Mouse (Mus musculus) Patski (cell line): Measurements from ENCODE around the gene Ascl3. TPM values are rescaled to one million over a fixed set of nuclear protein-coding genes. Genes with fewer than 3 reads are reported as not detected.
A peak's percentile ranks its signal among the peaks of the same experiment; 100 is the strongest.

Experiments used
- ATAC-seq: fragments of 100-300 bp; one replicate; pipeline ENCODE4 v1.8.0; 2021
- CTCF ChIA-PET: fragments of 350-600 bp; sonication (Branson Sonifier 250); formaldehyde crosslinking; loops from one replicate; lab custom pipeline; 2022; ENCODE audit warnings: inconsistent platforms; lab: Charles Lee
- POLR2A ChIA-PET: fragments of 350-600 bp; sonication (Branson Sonifier 250); formaldehyde crosslinking; loops from one replicate; lab custom pipeline; 2022; ENCODE audit warnings: antibody characterized with exemption, inconsistent platforms; lab: Charles Lee
- DNase-seq: peaks from one replicate; pipeline ENCODE4 v3.0.0-alpha.2; 2011; ENCODE audit warnings: low read depth, low spot score
- H3K27me3 ChIP-seq: fragments of 371-371 bp; one replicate; pipeline ENCODE4 v1.5.1; 2021
- CTCF ChIP-seq: fragments of 100-300 bp; IDR thresholded peaks from one replicate; pipeline ENCODE4 v1.5.1; 2021
- in situ Hi-C: fragments of 300-500 bp; cut with MboI; formaldehyde crosslinking; loops from 3 replicates; pipeline ENCODE4 v1.11.1; 2018; ENCODE audit warnings: low pct_unique_long_range_greater_than_20kb, mixed read lengths
- polyA plus RNA-seq: library from polyadenylated mRNA; unstranded; gene quantifications from one replicate; pipeline ENCODE4 v1.2.3, GENCODE M21; 2021

The Ascl3 gene
- polyA plus RNA-seq, 1 experiment from 2014 or later: 0.19 TPM

GRCm38 (mm10) chr7:109751427-109752007 is 20.0 kb upstream of the Ascl3 start:
- CTCF ChIA-PET: interaction anchor here (0.7 to 1.0 kb wide), 2 partner anchors 9 to 134 kb away, joined by 3 to 4 read pairs; no protein-coding TSS in a partner anchor
- POLR2A ChIA-PET: interaction anchor here (0.6 to 1.4 kb wide), 2 partner anchors 23 to 29 kb away, joined by 3 read pairs; no protein-coding TSS in a partner anchor
- DNase-seq (no peak), ATAC-seq (peak; percentile 15)
- H3K27me3 ChIP-seq: no peaks in the 10 kb centered on the region
- in situ Hi-C loops: no loop called here
- TF ChIP-seq CTCF: no peak

GRCm38 (mm10) chr7:109747747-109748146 is 16.2 kb upstream of the Ascl3 start:
- DNase-seq (no peak), ATAC-seq (no peak)
- in situ Hi-C loops: no loop called here
- ChIA-PET POLR2A (no interaction called here), CTCF (interaction anchor here (0.5 to 2.5 kb wide), 7 partner anchors 8 to 165 kb away, joined by 3 to 6 read pairs (median 4); no protein-coding TSS in a partner anchor)
- TF ChIP-seq CTCF: no peak
- no peaks in the 10 kb centered on the region for H3K27me3 ChIP-seq

GRCm38 (mm10) chr7:109741703-109742102 is 10.2 kb upstream of the Ascl3 start:
- ChIA-PET POLR2A (no interaction called here), CTCF (interaction anchor here (1.5 kb wide), 1 partner anchor 10 kb away, joined by 4 read pairs; no protein-coding TSS in a partner anchor)
- no peak for DNase-seq
- no peaks in the 10 kb centered on the region for H3K27me3 ChIP-seq
- no peak for ATAC-seq
- TF ChIP-seq CTCF: no peak
- in situ Hi-C loops: no loop called here

- no peak for ATAC-seq
- in situ Hi-C loops: no loop called here
- no peaks in the 10 kb centered on the region for H3K27me3 ChIP-seq
- ChIA-PET POLR2A (no interaction called here), CTCF (no interaction called here)
- TF ChIP-seq CTCF: no peak
- no peak for DNase-seq
Observed at GRCm38 (mm10) chr7:109741060-109741459, 9.5 kb upstream of the Ascl3 start.

GRCm38 (mm10) chr7:109739822-109740370 is 8.4 kb upstream of the Ascl3 start:
- CTCF ChIA-PET: interaction anchor here (0.8 kb wide), 1 partner anchor 8 kb away, joined by 4 read pairs; no protein-coding TSS in a partner anchor
- in situ Hi-C loops: no loop called here
- POLR2A ChIA-PET: no interaction called here
- DNase-seq (no peak), ATAC-seq (no peak)
- H3K27me3 ChIP-seq: no peaks in the 10 kb centered on the region
- no peak for TF ChIP-seq CTCF

GRCm38 (mm10) chr7:109734806-109735205 is 3.3 kb upstream of the Ascl3 start:
- no peak for TF ChIP-seq CTCF
- in situ Hi-C loops: no loop called here
- CTCF ChIA-PET: no interaction called here
- POLR2A ChIA-PET: no interaction called here
- no peak for ATAC-seq
- DNase-seq: no peak
- H3K27me3 ChIP-seq: no peaks in the 10 kb centered on the region

GRCm38 (mm10) chr7:109723697-109724096 is 7.8 kb downstream of the Ascl3 start, which contains the start of gene BC051019:
BC051019 (minus strand) TSS chr7:109723850.
- CTCF ChIA-PET: interaction anchor here (1.1 to 1.4 kb wide), 2 partner anchors 25 to 87 kb away, joined by 4 read pairs; no protein-coding TSS in a partner anchor
- no peak for TF ChIP-seq CTCF
- in situ Hi-C loops: loop anchor here (25.0 kb wide), 3 partner anchors 186 to 561 kb away; partner anchors contain the start of gene Zfp143
- ATAC-seq: no peak
- no peaks in the 10 kb centered on the region for H3K27me3 ChIP-seq
- POLR2A ChIA-PET: no interaction called here
- DNase-seq: no peak

GRCm38 (mm10) chr7:109723114-109723513 is 8.4 kb downstream of the Ascl3 start:
- H3K27me3 ChIP-seq: no peaks in the 10 kb centered on the region
- POLR2A ChIA-PET: no interaction called here
- CTCF ChIA-PET: no interaction called here
- ATAC-seq: no peak
- no peak for DNase-seq
- in situ Hi-C loops: loop anchor here (25.0 kb wide), 3 partner anchors 186 to 561 kb away; partner anchors contain the start of gene Zfp143
- TF ChIP-seq CTCF: no peak

GRCm38 (mm10) chr7:109722618-109723017 is 8.9 kb downstream of the Ascl3 start:
- in situ Hi-C loops: loop anchor here (25.0 kb wide), 3 partner anchors 185 to 560 kb away; partner anchors contain the start of gene Zfp143
- ATAC-seq (no peak), DNase-seq (no peak)
- no peak for TF ChIP-seq CTCF
- POLR2A ChIA-PET: no interaction called here
- CTCF ChIA-PET: no interaction called here
- no peaks in the 10 kb centered on the region for H3K27me3 ChIP-seq

- ChIA-PET POLR2A (no interaction called here), CTCF (interaction anchor here (1.1 to 2.3 kb wide), 3 partner anchors 9 to 13 kb away, joined by 6 to 10 read pairs (median 7); no protein-coding TSS in a partner anchor)
- H3K27me3 ChIP-seq: no peaks in the 10 kb centered on the region
- DNase-seq: no peak
- peak; percentile 76 for TF ChIP-seq CTCF
- no peak for ATAC-seq
- in situ Hi-C loops: loop anchor here (25.0 kb wide), 3 partner anchors 182 to 557 kb away; partner anchors contain the start of gene Zfp143
Observed at GRCm38 (mm10) chr7:109719286-109719685, 12.2 kb downstream of the Ascl3 start.
